Mouse (Mus musculus) liver, adult 2 months (tissue): ENCODE results near the gene Adam21.

ENCODE experiments used
- CTCF ChIP-seq: fragments of 200-500 bp; IDR thresholded peaks from 2 replicates; pipeline ENCODE4 v1.5.1; 2011; ENCODE audit warnings: low read depth, low read length, control low read depth
- POLR2A ChIP-seq: fragments of 200-500 bp; IDR thresholded peaks from 2 replicates; pipeline ENCODE4 v1.6.1; 2011; ENCODE audit warnings: low read length, control low read depth; ENCODE audit not compliant: insufficient read depth; ENCODE audit errors: extremely low read depth

DNA sequence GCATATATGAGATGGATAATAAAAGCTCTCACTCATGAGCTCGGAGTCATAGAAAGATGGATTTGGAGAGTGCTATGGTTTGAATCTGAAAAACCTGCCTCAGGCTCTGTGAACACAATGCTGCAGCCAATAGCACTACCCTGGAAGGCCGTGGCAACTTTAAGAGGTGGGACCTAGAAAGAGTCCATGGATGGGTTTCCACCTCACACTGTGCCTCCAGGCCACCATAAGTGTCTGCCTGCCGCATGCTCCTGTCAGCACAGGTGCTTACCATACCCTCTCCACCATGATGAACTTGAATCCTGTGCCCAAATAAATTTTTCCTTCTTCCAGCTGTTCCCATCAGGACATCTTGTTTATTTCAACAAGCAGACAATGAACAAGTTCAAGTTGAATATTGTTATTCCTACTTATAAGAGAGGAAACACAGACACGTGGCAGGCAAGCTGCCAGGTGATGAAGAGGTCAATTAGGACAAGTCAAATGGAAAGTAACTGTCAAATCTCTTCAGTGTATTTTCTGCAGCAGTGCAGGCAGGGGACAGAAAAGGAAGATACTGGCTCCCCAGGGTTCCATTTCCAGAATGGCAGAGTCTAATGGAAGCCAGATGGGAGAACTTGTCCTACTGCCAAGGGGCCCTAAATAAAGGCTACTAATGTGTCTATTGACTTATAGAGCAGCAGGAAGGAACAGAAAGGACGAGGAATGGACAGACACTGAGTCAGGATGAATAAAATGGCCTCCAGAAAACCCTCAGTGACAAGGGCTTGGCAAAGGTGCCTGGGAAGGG is 36.9 kb upstream of the Adam21 start:
- no peak for TF ChIP-seq CTCF
- TF ChIP-seq POLR2A = no peak
